Mouse (Mus musculus): ENCODE measurements around the gene Mrpl50. TPM values are rescaled to one million over a fixed set of nuclear protein-coding genes. Genes with fewer than 3 reads are reported as not detected.
"Not testable (repeated sequence)": the region's sequence is repeated elsewhere in the genome, so short reads cannot be mapped to it uniquely, and the experiment has no call there.

Gene Mrpl50
- total and polyA plus RNA-seq, 3 experiments = 11.5 to 51.1 (median 46.1) TPM

DNA sequence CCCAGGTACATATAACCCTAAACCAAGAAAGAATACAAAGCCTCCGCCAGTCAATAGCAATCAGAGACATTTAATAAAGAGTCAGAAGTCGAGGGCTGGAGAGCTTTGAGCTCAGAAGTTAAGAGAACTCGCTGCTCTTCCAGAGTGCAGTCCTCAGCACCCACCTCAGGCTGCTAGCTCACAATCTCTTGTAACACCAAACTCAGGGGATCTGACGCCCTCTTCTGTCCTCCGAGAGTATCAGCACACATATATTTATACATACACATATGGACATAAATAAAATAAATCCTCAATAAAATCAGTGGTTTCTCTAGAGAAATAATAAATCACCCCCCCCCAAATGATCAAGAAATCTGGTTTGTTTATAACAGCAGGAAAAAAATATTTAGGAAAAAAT lies 1.4 kb downstream of the Mrpl50 start:
- H3K4me1 ChIP-seq (ENCODE audit: control insufficient read depth, insufficient read depth, low read length) = peaks cover 3% of the 10 kb centered on the region
- no peak for DNase-seq
- TF ChIP-seq CTCF (IDR thresholded peaks at IDR 0.05) = no peak
- TF ChIP-seq POLR2A (IDR thresholded peaks at IDR 0.05; ENCODE audit: insufficient read depth, low read depth, low read length) = no peak
- TF ChIP-seq EP300 (IDR thresholded peaks at IDR 0.05; ENCODE audit: insufficient read depth, low read depth, low read length) = no peak
- no peak overlapping the region for H3K9ac ChIP-seq (ENCODE audit: low read depth, low read length)
- no peaks in the 10 kb centered on the region for H3K79me2 ChIP-seq (replicated peaks; ENCODE audit: control insufficient read depth, insufficient read depth, low read length)
- intact Hi-C loops (cut with DNase I) = no loop called here
- peaks cover 7% of the 10 kb centered on the region for H3K36me3 ChIP-seq (ENCODE audit: control insufficient read depth, insufficient read depth, low read length)
- H3K4me3 ChIP-seq = no peak overlapping the region
- no peak overlapping the region for H3K27ac ChIP-seq
- no peaks in the 10 kb centered on the region for H3K27me3 ChIP-seq (ENCODE audit: control insufficient read depth, insufficient read depth, low read length)
- 83% methylated on average over 5 of the region's 5 CpGs for WGBS

DNA sequence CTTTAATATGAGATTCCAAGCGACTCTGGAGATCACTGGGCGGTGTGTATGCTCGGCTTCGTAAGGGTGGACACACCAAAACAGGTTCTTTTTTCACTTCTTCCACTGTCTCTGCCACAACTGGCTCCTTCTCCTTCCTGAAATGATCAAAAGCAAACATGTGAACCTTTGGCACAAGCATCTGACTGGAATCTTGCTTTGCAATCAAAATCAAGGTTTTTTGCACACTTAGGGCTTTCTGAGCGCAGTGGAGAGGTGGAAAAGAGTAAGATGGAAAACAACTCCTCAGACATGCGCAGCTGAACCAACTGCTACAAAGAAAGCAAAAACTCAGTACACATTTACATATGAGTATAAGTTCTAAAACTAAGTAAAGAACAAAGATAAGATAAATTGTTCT lies 6.5 kb downstream of the Mrpl50 start:
- Histone ChIP-seq H3K4me3 (no peak overlapping the region), H3K36me3 (ENCODE audit: control insufficient read depth, insufficient read depth, low read length) (peaks cover 2% of the 10 kb centered on the region), H3K79me2 (replicated peaks; ENCODE audit: control insufficient read depth, insufficient read depth, low read length) (no peaks in the 10 kb centered on the region), H3K9ac (ENCODE audit: low read depth, low read length) (no peak overlapping the region), H3K4me1 (ENCODE audit: control insufficient read depth, insufficient read depth, low read length) (no peaks in the 10 kb centered on the region), H3K27me3 (ENCODE audit: control insufficient read depth, insufficient read depth, low read length) (no peaks in the 10 kb centered on the region), H3K27ac (no peak overlapping the region)
- TF ChIP-seq POLR2A (IDR thresholded peaks at IDR 0.05; ENCODE audit: insufficient read depth, low read depth, low read length) = no peak
- no peak for TF ChIP-seq EP300 (IDR thresholded peaks at IDR 0.05; ENCODE audit: insufficient read depth, low read depth, low read length)
- TF ChIP-seq CTCF (IDR thresholded peaks at IDR 0.05) = no peak
- intact Hi-C loops (cut with DNase I) = no loop called here
- WGBS = 96% methylated on average over 6 of the region's 6 CpGs
- no peak for DNase-seq

DNA sequence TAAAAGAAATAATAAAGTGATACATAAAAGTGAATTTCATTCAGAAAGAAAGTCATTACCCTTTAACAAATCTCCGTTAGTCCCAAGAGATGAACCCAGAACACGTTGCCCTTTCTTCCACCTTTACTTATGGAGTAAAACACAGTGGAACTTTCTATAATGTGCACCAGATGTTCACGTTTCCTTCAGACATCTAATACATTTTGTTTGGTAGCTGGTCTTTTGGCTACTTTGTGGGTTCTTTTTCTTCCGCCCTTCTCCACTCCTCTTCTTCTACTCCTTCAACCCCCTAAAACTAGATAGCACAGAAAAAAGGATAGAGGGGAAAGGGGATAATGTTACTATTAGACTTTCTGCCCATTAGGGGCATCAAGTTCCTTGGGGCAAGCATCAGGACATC lies 8.3 kb downstream of the Mrpl50 start:
- intact Hi-C loops (cut with DNase I) = no loop called here
- Histone ChIP-seq H3K4me1 (ENCODE audit: control insufficient read depth, insufficient read depth, low read length) (no peaks in the 10 kb centered on the region), H3K36me3 (ENCODE audit: control insufficient read depth, insufficient read depth, low read length) (no peaks in the 10 kb centered on the region; the same call in 1 of the 2 replicates), H3K27ac (no peak overlapping the region), H3K27me3 (ENCODE audit: control insufficient read depth, insufficient read depth, low read length) (no peaks in the 10 kb centered on the region), H3K79me2 (replicated peaks; ENCODE audit: control insufficient read depth, insufficient read depth, low read length) (no peaks in the 10 kb centered on the region), H3K4me3 (no peak overlapping the region), H3K9ac (ENCODE audit: low read depth, low read length) (no peak overlapping the region)
- TF ChIP-seq POLR2A (IDR thresholded peaks at IDR 0.05; ENCODE audit: insufficient read depth, low read depth, low read length) = no peak
- no peak for TF ChIP-seq EP300 (IDR thresholded peaks at IDR 0.05; ENCODE audit: insufficient read depth, low read depth, low read length)
- TF ChIP-seq CTCF (IDR thresholded peaks at IDR 0.05) = no peak
- no peak for DNase-seq
- 94% methylated on average over 4 of the region's 4 CpGs for WGBS

DNA sequence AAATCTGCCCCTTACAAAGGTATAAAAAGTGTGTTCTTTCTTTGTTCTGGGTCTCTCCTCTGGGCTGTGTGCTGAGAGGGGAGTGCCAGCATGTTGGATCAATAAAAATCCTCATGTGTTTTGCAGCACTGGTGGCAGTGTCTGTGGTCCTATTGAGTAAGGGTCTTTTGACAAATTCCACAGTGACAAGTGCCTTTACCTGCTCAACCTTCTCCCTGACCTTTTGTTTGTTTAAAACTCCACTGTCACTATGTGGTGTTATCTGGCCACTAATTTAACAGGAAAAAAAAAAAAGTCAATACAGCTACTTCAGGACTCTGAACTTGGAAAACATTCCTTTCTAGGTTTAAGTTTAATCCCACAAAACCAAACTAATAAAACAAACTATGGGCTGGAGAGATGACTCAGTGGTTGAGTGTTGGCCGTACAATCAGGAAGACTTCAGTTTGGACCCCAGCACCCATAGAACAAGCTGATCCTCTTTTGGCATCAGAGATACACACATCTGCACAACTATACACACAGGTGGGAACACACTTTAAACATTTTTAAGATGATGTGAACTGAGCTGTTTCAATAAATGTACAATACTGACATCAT lies 10.6 kb downstream of the Mrpl50 start:
- H3K4me3 ChIP-seq; H3K36me3 ChIP-seq (ENCODE audit: control insufficient read depth, insufficient read depth, low read length); H3K9ac ChIP-seq (ENCODE audit: low read depth, low read length); H3K27ac ChIP-seq; DNase-seq; H3K27me3 ChIP-seq (ENCODE audit: control insufficient read depth, insufficient read depth, low read length); intact Hi-C loops (cut with DNase I); H3K79me2 ChIP-seq (replicated peaks; ENCODE audit: control insufficient read depth, insufficient read depth, low read length); H3K4me1 ChIP-seq (ENCODE audit: control insufficient read depth, insufficient read depth, low read length): not testable (repeated sequence)
- WGBS = 97% methylated on average over 1 of the region's 1 CpGs

DNA sequence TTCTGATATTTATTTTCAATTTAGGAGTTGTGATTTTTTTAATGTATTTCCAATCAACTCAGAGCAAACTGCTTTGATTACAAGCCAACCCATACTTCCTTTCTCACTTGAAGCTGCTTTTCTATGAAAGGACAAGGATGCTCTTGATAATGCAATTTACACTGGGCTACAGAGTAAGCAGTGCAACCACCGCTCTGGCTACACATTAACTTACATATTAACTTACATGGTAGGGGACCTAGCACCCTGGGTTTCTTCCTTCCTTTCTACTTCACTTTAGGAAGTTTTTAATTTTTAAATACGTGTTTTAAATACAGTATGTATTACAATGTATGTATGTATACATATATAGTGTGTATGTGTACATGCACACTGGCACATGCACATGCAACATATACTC lies 11.7 kb downstream of the Mrpl50 start:
- H3K27ac ChIP-seq = no peak overlapping the region
- 93% methylated on average over 2 of the region's 2 CpGs for WGBS
- no peak for DNase-seq
- intact Hi-C loops (cut with DNase I) = no loop called here
- H3K4me3 ChIP-seq = no peak overlapping the region
- no peaks in the 10 kb centered on the region for H3K27me3 ChIP-seq (ENCODE audit: control insufficient read depth, insufficient read depth, low read length)
- TF ChIP-seq CTCF (IDR thresholded peaks at IDR 0.05) = no peak
- TF ChIP-seq EP300 (IDR thresholded peaks at IDR 0.05; ENCODE audit: insufficient read depth, low read depth, low read length) = no peak
- no peak for TF ChIP-seq POLR2A (IDR thresholded peaks at IDR 0.05; ENCODE audit: insufficient read depth, low read depth, low read length)
- H3K9ac ChIP-seq (ENCODE audit: low read depth, low read length) = no peak overlapping the region
- no peaks in the 10 kb centered on the region for H3K4me1 ChIP-seq (ENCODE audit: control insufficient read depth, insufficient read depth, low read length)
- H3K79me2 ChIP-seq (replicated peaks; ENCODE audit: control insufficient read depth, insufficient read depth, low read length) = no peaks in the 10 kb centered on the region
- no peaks in the 10 kb centered on the region for H3K36me3 ChIP-seq (ENCODE audit: control insufficient read depth, insufficient read depth, low read length)

DNA sequence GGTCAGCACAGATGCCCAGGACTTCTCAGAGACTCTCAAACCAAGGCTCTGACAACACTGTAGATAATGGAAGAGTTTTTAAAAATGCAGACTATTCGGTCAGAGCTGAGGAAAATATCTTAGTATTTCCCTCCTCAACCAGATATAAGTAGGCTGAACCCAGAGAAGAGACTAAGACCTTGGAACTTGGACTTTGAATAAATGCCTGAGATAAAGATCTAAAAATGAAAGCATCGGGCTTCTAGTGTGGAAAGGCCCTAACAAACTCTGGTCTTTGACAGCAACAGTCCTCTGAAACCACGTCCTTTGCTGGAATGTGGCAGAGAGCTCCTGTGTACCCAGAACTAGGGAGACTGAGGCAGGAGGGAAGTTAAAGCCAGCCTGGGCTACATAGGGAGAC lies 14.5 kb downstream of the Mrpl50 start, which contains the start of gene Baat:
Gene Baat, minus strand, starts transcription at position 172 of the 400 bp plus-strand sequence.
- no peak for DNase-seq
- Histone ChIP-seq H3K27ac (no peak within 1 kb of the TSS), H3K4me3 (no peak within 1 kb of the TSS), H3K27me3 (ENCODE audit: control insufficient read depth, insufficient read depth, low read length) (no peaks in the 10 kb centered on the region), H3K4me1 (ENCODE audit: control insufficient read depth, insufficient read depth, low read length) (no peaks in the 10 kb centered on the region), H3K79me2 (replicated peaks; ENCODE audit: control insufficient read depth, insufficient read depth, low read length) (no peaks in the 10 kb centered on the region), H3K36me3 (ENCODE audit: control insufficient read depth, insufficient read depth, low read length) (no peaks in the 10 kb centered on the region), H3K9ac (ENCODE audit: low read depth, low read length) (no peak within 1 kb of the TSS)
- intact Hi-C loops (cut with DNase I) = no loop called here
- no peak for TF ChIP-seq CTCF (IDR thresholded peaks at IDR 0.05)
- TF ChIP-seq EP300 (IDR thresholded peaks at IDR 0.05; ENCODE audit: insufficient read depth, low read depth, low read length) = no peak
- TF ChIP-seq POLR2A (IDR thresholded peaks at IDR 0.05; ENCODE audit: insufficient read depth, low read depth, low read length) = no peak
- 51% methylated on average over 3 of the region's 3 CpGs for WGBS
